In genomic region chr4:151835860-151836259, GRCm38 (mm10) we compare ENCODE assay signal across 14 mouse cellular contexts.
"Had no signal": no experiment of that assay in that cellular context is flagged by ENCODE, and none has a peak within 500 bp of the region (broad histone marks: within the 10 kb centered on the region; RNA-seq: fewer than 3 reads in every experiment).

No protein-coding gene starts in this region.

- DNase-seq: lung, adult 18-20 months; lung, embryonic 14.5 days; lung, postnatal 10 days; lung, postnatal 4 days; midbrain, embryonic 14.5 days; retina, postnatal 1 day; right cerebral cortex, adult 18-20 months; right cerebral cortex, postnatal 25 days; right cerebral cortex, postnatal 4 days; spleen, adult 18-20 months; thymus, adult 18-20 months; thymus, postnatal 14 days; thymus, postnatal 36 days had no signal

- ATAC-seq: midbrain, embryonic 16.5 days had no signal
